Mouse (Mus musculus): ENCODE results near the gene Gm10318. TPM values are rescaled to one million over a fixed set of nuclear protein-coding genes. Genes with fewer than 3 reads are reported as not detected.

Gene Gm10318
- not detected for total RNA-seq (2021)
- long read RNA-seq, experiment 1, result 0 reads
- long read RNA-seq, experiment 2, result 0 reads

DNA sequence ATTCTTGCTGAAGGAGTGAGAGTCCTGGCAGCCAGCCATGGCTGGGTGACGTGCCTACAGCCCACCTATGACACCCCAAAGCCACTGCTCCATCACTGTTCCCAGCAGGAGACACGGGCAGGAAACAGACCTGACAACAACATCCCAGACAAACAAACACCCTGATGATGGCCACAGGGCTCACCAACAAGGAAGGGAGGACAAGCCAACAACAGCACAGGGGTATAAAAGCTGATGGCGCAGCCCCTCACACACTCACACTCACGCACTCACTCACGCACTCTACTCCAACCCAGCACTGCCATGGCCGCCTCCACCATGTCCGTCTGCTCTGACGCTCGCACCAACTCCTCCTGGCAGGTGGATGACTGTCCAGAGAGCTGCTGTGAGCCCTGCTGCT, at the start of gene Gm10318:
Gm10318 (plus strand) TSS at position 301 of the 400 bp plus-strand sequence.
- DNase-seq (ENCODE audit: low spot score in 2 of 2), result no peak

DNA sequence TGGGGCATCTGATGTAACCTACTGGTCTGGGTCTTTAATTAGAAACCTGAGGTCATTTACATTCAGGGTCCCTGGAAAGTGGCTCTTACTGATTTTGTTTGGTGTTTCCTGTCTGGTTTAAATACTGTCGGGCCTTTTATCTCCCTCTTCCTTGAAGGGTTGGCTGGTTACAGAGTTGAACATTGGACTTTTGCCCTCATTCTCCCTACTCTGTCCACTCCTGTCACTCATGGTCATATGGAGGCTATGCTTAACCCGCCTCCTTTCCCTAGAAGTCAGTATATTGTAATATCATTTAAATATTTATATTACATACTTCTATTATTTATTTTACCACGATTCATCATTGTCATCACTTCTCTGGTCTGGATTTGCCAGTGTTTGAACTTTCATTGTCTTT, 48.6 kb upstream of the Gm10318 start:
- DNase-seq (ENCODE audit: low spot score in 2 of 2), result no peak

DNA sequence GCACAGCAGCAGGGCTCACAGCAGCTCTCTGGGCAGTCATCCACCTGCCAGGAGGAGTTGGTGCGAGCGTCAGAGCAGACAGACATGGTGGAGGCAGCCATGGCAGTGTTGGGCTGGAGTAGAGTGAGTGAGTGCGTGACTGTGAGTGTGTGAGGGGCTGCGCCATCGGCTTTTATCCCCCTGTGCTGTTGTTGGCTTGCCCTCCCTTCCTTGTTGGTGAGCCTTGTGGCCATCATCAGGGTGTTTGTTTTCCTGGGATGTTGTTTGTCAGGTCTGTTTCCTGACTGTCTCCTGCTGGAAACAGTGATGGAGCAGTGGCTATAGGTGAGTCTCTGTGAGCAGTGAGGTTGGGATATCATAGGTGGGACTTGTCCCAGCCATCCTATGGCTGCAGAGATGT, 40.9 kb upstream of the Gm10318 start, which contains the start of gene Gm9507:
Gm9507 (minus strand) TSS at position 101 of the 400 bp plus-strand sequence.
- no peak for DNase-seq (ENCODE audit: low spot score in 2 of 2)

DNA sequence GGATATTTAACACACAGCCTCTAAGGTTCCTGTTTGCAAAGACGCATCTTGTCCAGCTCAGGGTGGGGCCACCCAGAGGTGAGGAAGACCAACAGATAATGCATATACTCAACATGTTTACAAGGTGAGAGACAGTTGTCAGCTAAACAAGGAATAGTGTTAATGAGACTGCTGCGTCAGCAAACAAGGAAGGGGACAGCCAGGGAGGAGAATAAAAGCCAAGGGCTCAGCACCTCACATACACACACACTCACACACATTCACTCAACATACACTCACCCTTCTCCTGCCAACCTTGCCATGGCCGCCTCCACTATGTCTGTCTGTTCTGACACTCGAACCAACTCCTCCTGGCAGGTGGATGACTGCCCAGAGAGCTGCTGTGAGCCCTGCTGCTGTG, 38.3 kb upstream of the Gm10318 start, which contains the start of gene Gm2696:
Gm2696 (plus strand) TSS at position 301 of the 400 bp plus-strand sequence.
- no peak for DNase-seq (ENCODE audit: low spot score in 2 of 2)

DNA sequence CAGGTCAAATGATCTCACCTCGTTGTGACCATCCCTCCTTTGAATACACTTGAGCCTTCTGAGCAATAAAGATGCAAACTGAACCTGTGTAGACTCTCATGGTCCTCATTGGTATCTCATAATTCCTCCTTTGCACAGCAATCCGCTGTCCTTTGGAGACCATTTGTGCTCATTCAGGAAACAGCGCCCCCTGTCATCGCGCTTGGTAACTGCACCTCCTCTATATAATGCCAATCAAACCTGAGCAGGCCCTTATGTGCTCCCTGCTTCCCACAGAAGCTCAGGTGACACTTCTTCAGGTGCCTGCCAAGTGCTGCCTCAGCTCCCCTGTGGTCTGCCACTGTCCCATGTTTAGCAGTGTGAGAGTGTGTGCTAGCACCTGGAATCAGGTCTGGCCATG, 37.1 kb upstream of the Gm10318 start:
- no peak for DNase-seq (ENCODE audit: low spot score in 2 of 2)

DNA sequence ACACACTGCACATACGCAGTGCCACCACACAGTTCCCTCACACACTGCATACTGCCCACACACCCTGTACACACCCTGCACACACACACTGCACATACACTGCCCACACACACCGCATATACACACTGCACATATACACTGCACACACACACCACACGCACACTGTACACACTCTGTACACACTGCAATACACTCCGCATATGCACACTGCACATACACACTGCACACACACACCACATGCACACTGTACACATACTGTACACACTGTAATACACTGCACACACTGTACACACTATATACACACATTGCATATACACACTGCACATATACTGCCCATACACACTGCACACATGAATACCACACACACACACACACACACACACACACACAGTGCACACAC, 34.1 kb upstream of the Gm10318 start:
- DNase-seq (ENCODE audit: low spot score in 2 of 2), result no peak

DNA sequence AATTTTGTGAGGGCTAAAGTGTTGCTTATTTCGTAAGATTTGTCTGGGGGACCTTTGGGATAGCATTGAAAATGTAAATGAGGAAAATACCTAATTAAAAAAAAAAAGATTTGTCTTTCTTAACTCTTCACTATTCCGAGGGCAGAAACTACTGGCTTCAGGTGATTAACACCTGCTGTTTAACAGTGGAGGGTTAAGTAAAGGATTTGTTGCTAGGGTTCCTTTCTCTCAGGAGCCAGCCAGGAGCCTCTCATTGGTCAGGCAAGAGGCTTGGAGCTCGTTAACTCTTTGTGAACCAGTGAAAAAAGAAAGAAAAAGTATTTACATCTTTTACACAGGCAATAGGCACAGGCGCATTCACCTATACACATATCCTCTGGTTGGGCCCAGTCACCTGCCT, 33.5 kb upstream of the Gm10318 start:
- no peak for DNase-seq (ENCODE audit: low spot score in 2 of 2)

DNA sequence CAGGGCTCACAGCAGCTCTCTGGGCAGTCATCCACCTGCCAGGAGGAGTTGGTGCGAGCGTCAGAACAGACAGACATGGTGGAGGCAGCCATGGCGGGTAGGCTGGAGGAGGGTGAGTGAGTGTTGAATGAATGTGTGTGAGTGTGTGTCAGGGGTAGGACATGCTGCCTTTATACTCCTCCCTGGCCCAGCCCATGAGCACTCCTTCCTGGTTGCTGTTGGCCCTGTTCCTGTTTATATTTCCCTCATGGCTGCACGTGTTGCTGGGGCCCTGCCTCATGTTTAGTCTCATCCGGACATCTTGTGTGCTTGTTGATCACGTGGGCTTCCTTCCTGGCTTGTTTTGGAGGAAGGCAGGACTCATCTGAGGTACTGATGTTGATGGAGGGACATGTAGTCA, 25.7 kb upstream of the Gm10318 start, which contains the start of gene Krtap10-4:
Krtap10-4 (minus strand) TSS at position 145 of the 400 bp plus-strand sequence.
- no peak for DNase-seq (ENCODE audit: low spot score in 2 of 2)

DNA sequence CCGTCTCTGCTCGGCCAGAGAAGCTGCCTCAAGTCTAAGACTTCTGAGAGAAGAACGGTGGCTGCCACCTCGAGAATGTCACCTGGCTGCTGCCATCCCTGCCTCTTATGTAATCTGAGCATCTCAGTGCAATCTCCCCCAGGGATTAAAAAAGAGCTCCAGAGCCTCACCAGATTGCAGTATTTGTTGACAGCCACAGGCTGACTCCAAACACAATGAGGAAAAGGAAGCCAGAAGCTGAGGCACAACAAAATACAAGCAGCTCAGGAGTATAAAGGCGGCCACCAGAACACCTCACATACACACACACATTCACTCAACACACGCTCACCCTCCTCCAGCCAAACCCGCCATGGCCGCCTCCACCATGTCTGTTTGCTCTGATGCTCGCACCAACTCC, 17.0 kb upstream of the Gm10318 start, which contains the start of gene Krtap10-10:
Krtap10-10 (plus strand) TSS at position 301 of the 400 bp plus-strand sequence.
- DNase-seq (ENCODE audit: low spot score in 2 of 2), result no peak

DNA sequence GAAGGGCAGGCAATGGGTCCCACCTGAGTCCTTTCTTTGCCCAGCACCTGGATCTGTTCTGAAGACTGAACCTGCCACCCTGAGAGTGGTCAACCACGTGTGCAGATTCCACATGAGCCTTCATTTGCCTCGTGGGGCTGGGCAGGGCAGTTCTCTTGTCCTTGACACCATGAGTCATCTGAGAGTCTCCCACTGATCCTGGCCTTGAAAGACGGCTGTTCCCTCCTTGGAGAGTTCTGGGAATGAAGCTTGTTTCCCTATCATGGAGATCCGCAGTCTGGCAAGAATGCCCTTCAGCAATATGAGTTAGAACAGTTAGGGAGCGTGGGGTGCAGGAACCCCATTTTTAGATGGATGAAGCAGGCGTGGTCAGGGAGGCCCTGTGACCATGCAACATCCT, 13.7 kb upstream of the Gm10318 start:
- no peak for DNase-seq (ENCODE audit: low spot score in 2 of 2)

DNA sequence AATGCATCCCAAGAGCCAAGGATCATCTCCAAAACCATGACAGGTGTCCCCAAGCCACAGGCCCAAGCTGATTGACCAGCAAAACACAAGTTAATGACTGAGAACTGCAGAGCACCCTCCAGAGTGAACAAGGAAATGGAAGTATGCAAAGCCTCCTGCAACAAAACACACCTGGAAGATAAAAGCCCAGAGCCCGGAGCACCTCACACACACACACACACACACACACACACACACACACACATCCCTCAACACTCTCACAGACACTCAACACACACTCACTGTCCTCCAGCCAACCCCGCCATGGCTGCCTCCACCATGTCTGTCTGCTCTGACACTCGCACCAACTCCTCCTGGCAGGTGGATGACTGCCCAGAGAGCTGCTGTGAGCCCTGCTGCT, 6.2 kb upstream of the Gm10318 start, which contains the start of gene Gm36176:
Gm36176 (plus strand) TSS at position 301 of the 400 bp plus-strand sequence.
- DNase-seq (ENCODE audit: low spot score in 2 of 2), result no peak

DNA sequence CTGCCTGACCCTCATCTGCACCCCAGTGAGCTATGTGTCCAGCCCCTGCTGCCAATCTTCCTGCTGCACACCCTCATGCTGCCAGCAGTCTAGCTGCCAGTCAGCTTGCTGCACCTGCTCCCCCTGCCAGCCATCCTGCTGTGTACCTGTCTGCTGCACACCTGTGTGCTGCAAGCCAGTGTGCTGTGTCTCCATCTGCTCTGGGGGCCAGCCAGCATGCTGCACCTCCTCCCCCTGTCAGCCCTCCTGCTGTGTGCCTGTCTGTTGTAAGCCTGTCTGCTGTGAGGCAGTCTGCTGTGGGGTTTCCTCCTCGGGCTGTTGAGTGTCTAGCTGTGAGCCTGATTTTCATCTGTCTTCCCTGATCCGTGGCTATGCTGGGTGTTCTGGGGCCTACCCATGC, 5.7 kb upstream of the Gm10318 start:
- DNase-seq (ENCODE audit: low spot score in 2 of 2), result no peak

DNA sequence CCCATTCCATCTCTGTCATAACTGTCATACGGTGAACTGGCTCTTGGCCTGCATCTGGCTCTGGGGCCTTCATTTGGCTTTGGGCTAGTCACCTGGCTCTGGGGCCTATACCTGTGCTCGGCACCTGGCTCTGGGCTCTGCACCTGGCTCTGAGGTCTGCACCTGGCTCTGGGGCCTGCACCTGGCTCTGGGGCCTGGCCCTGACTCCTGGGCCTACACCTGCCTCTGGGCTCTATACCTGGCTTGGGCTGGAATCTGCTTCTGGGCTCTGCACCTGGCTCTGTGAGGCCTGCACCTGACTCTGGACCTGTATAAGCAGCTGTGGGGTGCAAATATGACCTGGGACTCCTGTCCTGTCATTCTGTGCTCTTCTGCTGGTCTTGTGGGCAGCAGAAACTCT, 5.1 kb upstream of the Gm10318 start:
- DNase-seq (ENCODE audit: low spot score in 2 of 2), result no peak

DNA sequence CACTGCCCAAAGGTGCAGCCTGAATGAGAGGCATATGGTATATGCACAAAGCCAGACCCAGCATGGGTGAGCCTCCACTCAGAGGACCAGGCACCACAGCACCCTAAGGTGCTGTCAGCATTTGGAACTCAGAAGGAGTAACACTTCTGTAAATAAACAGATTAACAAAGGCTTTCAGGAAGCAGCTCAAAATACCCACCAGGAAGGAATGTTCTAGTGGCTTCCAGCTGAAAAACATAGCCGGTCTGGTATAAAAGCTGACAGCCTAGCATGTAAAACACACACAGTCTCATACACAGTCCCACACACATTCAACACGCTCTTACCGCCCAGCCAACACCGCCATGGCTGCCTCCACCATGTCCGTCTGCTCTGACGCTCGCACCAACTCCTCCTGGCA, 9.0 kb downstream of the Gm10318 start, which contains the start of gene Gm3285:
Gm3285 (plus strand) TSS at position 301 of the 400 bp plus-strand sequence.
- DNase-seq (ENCODE audit: low spot score in 2 of 2), result no peak

DNA sequence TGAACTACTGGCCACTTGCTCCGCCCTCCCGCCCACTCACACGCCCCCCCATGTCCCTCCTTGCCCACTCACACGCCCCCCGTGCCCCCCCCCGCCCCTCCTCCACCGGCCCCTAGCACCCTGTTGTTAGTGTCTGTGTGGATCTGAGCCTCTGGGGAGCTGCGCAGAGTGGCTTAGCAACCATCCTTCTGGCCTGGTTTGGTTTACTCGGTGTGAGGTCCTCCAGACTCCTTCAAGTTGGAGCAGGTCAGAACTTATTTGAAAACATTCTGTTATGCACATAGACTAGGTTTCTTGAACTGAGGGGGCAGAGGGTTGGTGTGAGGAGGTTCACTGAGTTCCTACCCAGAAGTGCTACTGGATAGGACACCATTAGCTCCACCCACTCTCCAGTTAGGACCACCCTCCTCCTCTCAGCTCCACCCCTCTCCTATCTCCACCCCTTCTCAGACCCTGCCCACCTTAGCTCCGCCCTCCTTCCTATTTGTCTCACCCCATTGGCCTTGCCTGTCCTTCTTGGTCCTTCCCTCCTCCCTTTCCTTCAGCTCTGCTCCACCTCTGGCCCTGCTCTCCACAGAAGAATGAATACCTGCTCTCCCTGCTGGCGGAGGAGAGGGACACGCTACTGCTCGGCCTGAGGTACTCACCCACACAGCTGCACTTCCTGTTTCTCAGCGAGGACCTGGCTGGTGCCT, 11.6 kb downstream of the Gm10318 start:
- DNase-seq (ENCODE audit: low spot score in 2 of 2), result no peak

DNA sequence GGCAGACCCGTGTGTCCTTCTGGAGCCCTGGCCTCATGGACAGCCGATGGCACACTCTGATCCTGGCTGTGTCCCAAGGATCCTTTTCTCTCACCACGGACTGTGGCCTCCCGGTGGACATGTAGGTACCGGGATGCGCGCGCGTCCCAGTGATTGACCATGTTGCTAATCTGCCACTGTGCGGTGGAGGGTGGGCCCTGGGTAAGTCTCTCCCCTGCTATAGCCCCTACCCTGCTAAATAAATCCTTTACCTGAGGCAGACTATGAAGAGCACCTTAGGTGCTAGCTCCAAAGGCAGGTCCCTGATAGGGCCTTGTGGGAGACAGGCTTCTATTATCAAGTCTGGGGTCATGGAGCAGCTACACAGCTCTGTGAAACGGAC, 12.1 kb downstream of the Gm10318 start:
- no peak for DNase-seq (ENCODE audit: low spot score in 2 of 2)

DNA sequence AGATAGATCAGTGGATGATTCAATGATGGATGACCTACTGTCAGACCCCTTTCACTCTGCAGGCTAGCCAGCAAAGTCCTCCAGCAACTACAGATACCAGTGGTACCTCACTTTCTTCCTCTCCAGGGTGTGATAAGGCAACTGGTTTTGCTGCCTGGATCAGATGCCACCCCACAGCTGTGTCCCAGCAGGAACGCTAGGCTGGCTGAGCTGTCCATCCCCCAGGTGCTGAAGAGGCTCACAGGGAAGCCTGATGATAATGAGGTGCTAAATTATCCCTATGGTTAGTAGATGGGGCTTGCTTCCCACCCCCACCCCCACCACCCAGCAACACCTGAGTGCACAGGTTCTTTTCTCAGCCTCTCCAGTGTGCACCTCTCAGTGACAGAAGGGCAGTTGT, 14.9 kb downstream of the Gm10318 start:
- no peak for DNase-seq (ENCODE audit: low spot score in 2 of 2)

DNA sequence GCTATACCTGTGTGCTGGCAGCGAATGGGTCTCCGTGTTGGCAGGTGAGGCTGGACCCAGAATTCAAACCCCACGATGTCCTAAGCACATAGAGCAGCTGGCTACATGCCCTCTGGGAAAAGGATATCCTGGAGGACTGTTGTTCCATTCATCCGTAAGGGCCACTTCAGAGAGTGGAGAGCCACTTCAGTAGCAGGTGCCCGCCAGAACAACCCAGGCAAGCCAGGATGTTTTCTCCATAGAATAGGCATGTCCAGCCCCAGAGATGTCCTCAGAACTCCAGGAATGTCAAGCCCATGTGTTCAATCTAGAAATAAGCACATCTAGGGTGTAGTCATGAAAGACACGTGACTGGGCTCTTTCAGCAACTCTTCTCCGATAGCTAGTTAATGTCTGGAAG, 17.0 kb downstream of the Gm10318 start:
- DNase-seq (ENCODE audit: low spot score in 2 of 2), result no peak

DNA sequence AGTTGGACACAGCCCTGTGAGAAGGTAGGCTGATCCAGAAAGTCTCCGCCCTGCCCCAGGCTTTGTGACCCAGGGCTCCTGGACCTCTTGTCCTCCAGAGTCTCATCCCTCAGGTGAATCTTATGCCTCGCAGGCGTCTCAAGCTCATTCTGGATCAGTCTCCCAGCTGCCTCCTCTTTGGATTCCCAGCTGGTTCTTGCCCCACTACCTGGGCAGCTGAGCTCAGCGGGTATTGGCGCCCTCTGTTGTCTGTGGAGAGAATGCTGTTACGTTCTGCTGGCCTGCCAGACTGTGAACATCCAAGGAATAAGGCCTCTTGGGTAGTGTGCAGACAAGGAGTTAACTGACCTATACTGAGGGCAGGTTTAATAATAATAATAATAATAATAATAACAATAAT, 26.3 kb downstream of the Gm10318 start:
- DNase-seq (ENCODE audit: low spot score in 2 of 2), result no peak

DNA sequence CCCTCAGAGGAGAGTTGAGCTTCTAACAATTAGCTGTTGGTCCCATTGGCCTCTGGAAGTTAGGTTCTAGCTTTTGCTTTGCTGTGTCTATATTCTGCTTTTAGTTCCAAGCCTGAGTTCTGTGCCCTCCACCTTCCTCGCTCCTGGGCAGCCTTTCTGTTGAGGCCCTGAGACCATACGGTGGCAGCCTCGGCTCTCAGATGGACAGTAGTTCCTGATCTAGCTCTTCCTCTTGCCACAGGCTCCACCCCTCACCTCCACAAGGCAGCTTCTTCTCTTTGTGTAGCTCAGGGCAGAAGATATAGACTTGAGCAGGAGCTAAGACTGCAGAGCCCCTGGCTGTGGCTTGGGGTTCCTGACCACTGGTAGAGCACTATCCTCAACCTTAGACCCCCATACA, 27.6 kb downstream of the Gm10318 start:
- no peak for DNase-seq (ENCODE audit: low spot score in 2 of 2)

DNA sequence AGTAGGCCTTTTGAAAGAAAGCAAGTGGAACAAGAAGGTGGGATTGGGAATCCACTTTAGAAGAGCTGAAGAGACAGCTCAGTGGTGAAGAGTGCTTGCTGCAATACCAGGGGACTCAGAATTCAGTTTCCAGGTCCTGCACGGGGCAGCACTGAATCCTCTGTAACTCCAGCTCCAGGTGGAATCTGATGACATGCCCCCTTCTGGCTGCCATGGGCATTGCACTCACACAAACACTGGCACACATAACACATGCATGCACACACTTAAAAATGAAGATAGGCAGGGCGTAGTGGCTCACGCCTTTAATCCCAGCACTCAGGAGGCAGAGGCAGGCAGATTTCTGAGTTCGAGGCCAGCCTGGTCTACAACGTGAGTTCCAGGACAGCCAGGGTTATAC, 29.9 kb downstream of the Gm10318 start:
- no peak for DNase-seq (ENCODE audit: low spot score in 2 of 2)

DNA sequence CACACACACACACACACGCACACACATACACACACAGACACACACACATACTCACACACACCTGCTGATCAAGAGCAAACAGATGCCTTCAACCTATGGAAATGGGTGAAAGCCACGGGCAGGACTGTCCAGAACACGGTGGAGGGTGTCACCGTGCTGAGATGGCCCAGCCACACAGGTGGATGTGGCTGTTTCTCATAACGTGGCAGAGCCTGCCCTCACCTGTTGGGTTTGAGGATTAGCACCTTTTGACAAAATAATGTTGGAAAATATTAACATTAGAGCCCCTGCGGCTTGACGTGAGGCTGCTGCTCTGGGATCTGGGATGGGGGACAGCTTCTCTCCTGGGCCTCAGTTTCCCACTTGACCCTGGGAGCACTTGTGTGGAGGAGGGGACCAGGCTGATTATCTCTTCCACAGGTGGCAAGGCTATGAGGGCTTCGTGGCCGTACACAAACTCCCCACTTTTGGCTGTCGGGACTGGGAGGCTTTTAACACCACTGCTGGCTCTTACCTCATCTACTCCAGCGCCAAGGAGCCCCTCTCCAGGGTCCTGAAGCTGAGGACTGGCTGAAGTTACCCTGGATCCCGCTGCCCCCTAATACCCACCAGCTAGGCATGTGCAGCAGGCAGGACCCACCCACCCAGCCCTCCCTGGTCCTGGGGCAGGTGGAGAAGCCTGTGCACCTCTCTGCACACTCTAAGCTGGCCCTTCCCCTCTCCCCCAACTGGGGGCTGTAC, 33.5 kb downstream of the Gm10318 start:
- no peak for DNase-seq (ENCODE audit: low spot score in 2 of 2)

All from gastrocnemius, postnatal 4 days (tissue).